ENCODE assay signal across 8 mouse cellular contexts in genomic region chr5:121690482-121691211, GRCm38 (mm10). TPM values are rescaled to one million over a fixed set of nuclear protein-coding genes. Genes with fewer than 3 reads are reported as not detected.
DNase-seq lines count a peak whose midpoint lies in the region; ATAC-seq lines count a peak whose summit lies in the region.

No protein-coding gene starts in this region.

- peak overlapping the region; percentile 35; the same call in 1 of the 2 replicates for H3K27ac ChIP-seq in embryonic facial prominence, embryonic 13.5 days
- no peak overlapping the region for H3K27ac ChIP-seq in embryonic facial prominence, embryonic 10.5 days (replicated peaks)
- H3K27ac ChIP-seq in kidney, embryonic 16.5 days (ENCODE audit: low read length) = peak overlapping the region; percentile 33; the same call in 1 of the 2 replicates
- peak overlapping the region; percentile 68 for H3K27ac ChIP-seq in stomach, embryonic 16.5 days (ENCODE audit: low read length)
- H3K27ac ChIP-seq in midbrain, embryonic 15.5 days = no peak overlapping the region

- no peak overlapping the region for H3K4me3 ChIP-seq in embryonic facial prominence, embryonic 13.5 days
- H3K4me3 ChIP-seq in embryonic facial prominence, embryonic 10.5 days = no peak overlapping the region
- no peak overlapping the region for H3K4me3 ChIP-seq in kidney, embryonic 16.5 days (ENCODE audit: low read length)
- no peak overlapping the region for H3K4me3 ChIP-seq in stomach, embryonic 16.5 days (replicated peaks; ENCODE audit: low read length)
- no peak overlapping the region for H3K4me3 ChIP-seq in midbrain, embryonic 15.5 days

- H3K4me2 ChIP-seq in embryonic facial prominence, embryonic 13.5 days = no peak overlapping the region
- H3K4me2 ChIP-seq in kidney, embryonic 16.5 days (replicated peaks; ENCODE audit: low read depth, low read length) = no peak overlapping the region
- 0 out of 2 replicates have a peak overlapping the region, but pooled peaks have one; percentile 11 for H3K4me2 ChIP-seq in stomach, embryonic 16.5 days (ENCODE audit: low read depth, low read length)
- H3K4me2 ChIP-seq in midbrain, embryonic 15.5 days = no peak overlapping the region

- WGBS in embryonic facial prominence, embryonic 13.5 days = 77% methylated on average over 7 of the region's 7 CpGs
- WGBS in embryonic facial prominence, embryonic 10.5 days = 84% methylated on average over 7 of the region's 7 CpGs
- 61% methylated on average over 7 of the region's 7 CpGs for WGBS in kidney, embryonic 16.5 days
- WGBS in stomach, embryonic 16.5 days = 63% methylated on average over 7 of the region's 7 CpGs
- WGBS in midbrain, embryonic 15.5 days = 76% methylated on average over 7 of the region's 7 CpGs

- DNase-seq in embryonic facial prominence, embryonic 10.5 days (ENCODE audit: low spot score) = no peak
- DNase-seq in urinary bladder, postnatal 36 days (ENCODE audit: low spot score in 2 of 2) = peak; percentile 9 to 44
- no peak for DNase-seq in urinary bladder, postnatal 10 days (ENCODE audit: low spot score)
- DNase-seq in spleen, postnatal 10 days (ENCODE audit: low spot score in 2 of 2) = no peak

- no peak for ATAC-seq in embryonic facial prominence, embryonic 13.5 days (ENCODE audit: insufficient number of reproducible peaks, insufficient read depth, low FRiP score, low TSS enrichment, low read depth)
- no peak for ATAC-seq in kidney, embryonic 16.5 days (ENCODE audit: low FRiP score, low TSS enrichment)
- no peak for ATAC-seq in stomach, embryonic 16.5 days (ENCODE audit: insufficient read depth, low FRiP score)
- ATAC-seq in midbrain, embryonic 15.5 days (replicated peaks) = no peak

- no peaks in the 10 kb centered on the region for H3K9me3 ChIP-seq in embryonic facial prominence, embryonic 13.5 days
- H3K9me3 ChIP-seq in embryonic facial prominence, embryonic 10.5 days = no peaks in the 10 kb centered on the region
- H3K9me3 ChIP-seq in kidney, embryonic 16.5 days (ENCODE audit: low read length) = no peaks in the 10 kb centered on the region
- H3K9me3 ChIP-seq in stomach, embryonic 16.5 days (replicated peaks; ENCODE audit: control insufficient read depth, low read length) = no peaks in the 10 kb centered on the region
- H3K9me3 ChIP-seq in midbrain, embryonic 15.5 days = no peaks in the 10 kb centered on the region

- H3K4me1 ChIP-seq in embryonic facial prominence, embryonic 13.5 days = no peaks in the 10 kb centered on the region
- H3K4me1 ChIP-seq in embryonic facial prominence, embryonic 10.5 days = no peaks in the 10 kb centered on the region
- H3K4me1 ChIP-seq in kidney, embryonic 16.5 days (ENCODE audit: insufficient read depth, low read length) = no peaks in the 10 kb centered on the region
- H3K4me1 ChIP-seq in stomach, embryonic 16.5 days (ENCODE audit: control insufficient read depth, insufficient read depth, low read length) = peaks cover 10% of the 10 kb centered on the region
- H3K4me1 ChIP-seq in midbrain, embryonic 15.5 days = no peaks in the 10 kb centered on the region

- 0 out of 2 replicates have a peak overlapping the region, but pooled peaks have one; percentile 2 for H3K9ac ChIP-seq in embryonic facial prominence, embryonic 13.5 days
- H3K9ac ChIP-seq in kidney, embryonic 16.5 days (replicated peaks; ENCODE audit: low read length) = no peak overlapping the region
- H3K9ac ChIP-seq in stomach, embryonic 16.5 days (ENCODE audit: low read length) = no peak overlapping the region
- H3K9ac ChIP-seq in midbrain, embryonic 15.5 days = no peak overlapping the region

- H3K27me3 ChIP-seq in embryonic facial prominence, embryonic 13.5 days = no peaks in the 10 kb centered on the region
- H3K27me3 ChIP-seq in embryonic facial prominence, embryonic 10.5 days (replicated peaks; ENCODE audit: low read depth, poor library complexity, severe bottlenecking) = no peaks in the 10 kb centered on the region
- no peaks in the 10 kb centered on the region for H3K27me3 ChIP-seq in kidney, embryonic 16.5 days (ENCODE audit: insufficient read depth, low read length)
- no peaks in the 10 kb centered on the region for H3K27me3 ChIP-seq in stomach, embryonic 16.5 days (ENCODE audit: control insufficient read depth, insufficient read depth, low read length)
- H3K27me3 ChIP-seq in midbrain, embryonic 15.5 days (replicated peaks) = no peaks in the 10 kb centered on the region

- H3K36me3 ChIP-seq in embryonic facial prominence, embryonic 13.5 days = peaks cover 24% of the 10 kb centered on the region
- H3K36me3 ChIP-seq in embryonic facial prominence, embryonic 10.5 days (replicated peaks) = peaks cover 29% of the 10 kb centered on the region
- peaks cover 2% of the 10 kb centered on the region; the same call in 1 of the 2 replicates for H3K36me3 ChIP-seq in kidney, embryonic 16.5 days (ENCODE audit: insufficient read depth, low read length)
- H3K36me3 ChIP-seq in stomach, embryonic 16.5 days (ENCODE audit: control insufficient read depth, insufficient read depth, low read length) = no peaks in the 10 kb centered on the region
- H3K36me3 ChIP-seq in midbrain, embryonic 15.5 days (replicated peaks) = peaks cover 10% of the 10 kb centered on the region; the same call in 1 of the 2 replicates

RNA-seq across cellular contexts. Expression of gene Atxn2, which starts 20.5 kb away (rescaled TPM):
- polyA plus RNA-seq in embryonic facial prominence, embryonic 13.5 days (2015; fragmentation: Nextera tagmentation; extraction: Ambion mirVana) = 53.2 and 69.2 TPM in 2 replicates
- 44.5 and 44.9 TPM in 2 replicates for polyA plus RNA-seq in embryonic facial prominence, embryonic 10.5 days (2016; fragmentation: Nextera tagmentation; extraction: Ambion mirVana)
- polyA plus RNA-seq in kidney, embryonic 16.5 days (2015; fragmentation: Nextera tagmentation; extraction: Ambion mirVana) = 38.9 and 56.5 TPM in 2 replicates
- polyA plus RNA-seq in stomach, embryonic 16.5 days (2015; fragmentation: Nextera tagmentation; extraction: Ambion mirVana) = 33.1 and 36.6 TPM in 2 replicates
- polyA plus RNA-seq in midbrain, embryonic 15.5 days (2015; fragmentation: Nextera tagmentation; extraction: Ambion mirVana) = 107 and 111 TPM in 2 replicates

RNA-seq across cellular contexts. Expression of gene Brap, which starts 30.3 kb away (rescaled TPM):
- polyA plus RNA-seq in embryonic facial prominence, embryonic 13.5 days (2015; fragmentation: Nextera tagmentation; extraction: Ambion mirVana) = 44.5 and 44.7 TPM in 2 replicates
- polyA plus RNA-seq in embryonic facial prominence, embryonic 10.5 days (2016; fragmentation: Nextera tagmentation; extraction: Ambion mirVana) = 41.9 and 44.5 TPM in 2 replicates
- 34.9 and 37.4 TPM in 2 replicates for polyA plus RNA-seq in kidney, embryonic 16.5 days (2015; fragmentation: Nextera tagmentation; extraction: Ambion mirVana)
- 29.5 and 34.5 TPM in 2 replicates for polyA plus RNA-seq in stomach, embryonic 16.5 days (2015; fragmentation: Nextera tagmentation; extraction: Ambion mirVana)
- polyA plus RNA-seq in midbrain, embryonic 15.5 days (2015; fragmentation: Nextera tagmentation; extraction: Ambion mirVana) = 48.2 and 50.9 TPM in 2 replicates

RNA-seq across cellular contexts. Expression of gene Acad10, which starts 30.3 kb away (rescaled TPM):
- 1.9 and 2.1 TPM in 2 replicates for polyA plus RNA-seq in embryonic facial prominence, embryonic 13.5 days (2015; fragmentation: Nextera tagmentation; extraction: Ambion mirVana)
- 2.6 and 3.2 TPM in 2 replicates for polyA plus RNA-seq in embryonic facial prominence, embryonic 10.5 days (2016; fragmentation: Nextera tagmentation; extraction: Ambion mirVana)
- 4.3 and 5.7 TPM in 2 replicates for polyA plus RNA-seq in kidney, embryonic 16.5 days (2015; fragmentation: Nextera tagmentation; extraction: Ambion mirVana)
- polyA plus RNA-seq in stomach, embryonic 16.5 days (2015; fragmentation: Nextera tagmentation; extraction: Ambion mirVana) = 3.5 and 5.6 TPM in 2 replicates
- polyA plus RNA-seq in midbrain, embryonic 15.5 days (2015; fragmentation: Nextera tagmentation; extraction: Ambion mirVana) = 1.6 and 1.8 TPM in 2 replicates

Comparison
In these comparisons a context has a peak if more than half of its experiments do, and no peak if none do; other contexts are left out.
1. H3K27ac ChIP-seq: peak in embryonic facial prominence, embryonic 13.5 days (single experiment), kidney, embryonic 16.5 days (single experiment) and stomach, embryonic 16.5 days (single experiment); none in embryonic facial prominence, embryonic 10.5 days (single experiment) and midbrain, embryonic 15.5 days (single experiment).
2. DNase-seq: peak in urinary bladder, postnatal 36 days (2 of 2); none in embryonic facial prominence, embryonic 10.5 days (single experiment), urinary bladder, postnatal 10 days (single experiment) and spleen, postnatal 10 days (0 of 2).